Mouse (Mus musculus) kidney, postnatal 36 days (tissue): ENCODE measurements at regions not wholly inside any gene's neighbourhood (a gene's known extent, or its start where the extent isn't known, plus 50 kb on each side); places are given as distances from the start of the nearest gene placed in this dataset.

Experiments used
- DNase-seq, 2 experiments: peaks; one replicate each; pipeline ENCODE4 v3.0.0; 2021 to 2022; ENCODE audit warnings: mixed read lengths in 2 of 2

DNA sequence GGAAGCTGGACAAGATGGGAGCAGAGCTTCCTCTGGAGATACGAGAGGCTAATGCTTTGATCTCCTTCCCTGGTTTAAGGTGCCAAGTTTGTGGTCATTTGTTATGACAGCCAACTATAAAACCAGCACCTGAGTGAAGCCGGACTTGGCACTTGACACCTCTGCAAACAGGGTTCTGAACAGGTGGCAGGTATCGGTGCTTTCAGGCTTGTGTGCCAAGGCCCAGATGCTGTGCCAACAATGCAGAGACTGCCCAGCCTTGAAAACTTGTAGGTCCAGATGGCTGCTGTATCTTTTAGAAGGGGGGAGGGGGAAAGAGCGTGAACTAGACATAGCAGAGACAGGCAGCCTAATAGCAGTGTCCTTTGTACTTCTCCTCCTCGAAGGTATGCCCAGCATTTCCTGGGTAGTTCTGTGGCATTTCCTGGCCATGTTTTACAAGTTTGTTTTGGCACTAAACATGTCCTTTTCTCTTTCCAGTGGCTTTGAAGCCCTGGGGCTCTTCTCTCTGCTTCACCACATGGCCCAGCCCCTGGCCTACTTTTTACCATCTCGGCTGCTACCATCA lies 196.3 kb upstream of the Maf start:
- DNase-seq: peak; percentile 36 to 67

GRCm38 (mm10) chr8:115897521-115898178 lies 190.1 kb upstream of the Maf start:
- DNase-seq: peak; percentile 26 to 43

GRCm38 (mm10) chr8:115897086-115897485 lies 189.5 kb upstream of the Maf start:
- DNase-seq: peak in 1 of 2 experiments; percentile 37

- no peak for DNase-seq
Measured at GRCm38 (mm10) chr8:115896066-115896465, 188.5 kb upstream of the Maf start.

GRCm38 (mm10) chr8:115888278-115888677 lies 180.7 kb upstream of the Maf start:
- no peak for DNase-seq

DNA sequence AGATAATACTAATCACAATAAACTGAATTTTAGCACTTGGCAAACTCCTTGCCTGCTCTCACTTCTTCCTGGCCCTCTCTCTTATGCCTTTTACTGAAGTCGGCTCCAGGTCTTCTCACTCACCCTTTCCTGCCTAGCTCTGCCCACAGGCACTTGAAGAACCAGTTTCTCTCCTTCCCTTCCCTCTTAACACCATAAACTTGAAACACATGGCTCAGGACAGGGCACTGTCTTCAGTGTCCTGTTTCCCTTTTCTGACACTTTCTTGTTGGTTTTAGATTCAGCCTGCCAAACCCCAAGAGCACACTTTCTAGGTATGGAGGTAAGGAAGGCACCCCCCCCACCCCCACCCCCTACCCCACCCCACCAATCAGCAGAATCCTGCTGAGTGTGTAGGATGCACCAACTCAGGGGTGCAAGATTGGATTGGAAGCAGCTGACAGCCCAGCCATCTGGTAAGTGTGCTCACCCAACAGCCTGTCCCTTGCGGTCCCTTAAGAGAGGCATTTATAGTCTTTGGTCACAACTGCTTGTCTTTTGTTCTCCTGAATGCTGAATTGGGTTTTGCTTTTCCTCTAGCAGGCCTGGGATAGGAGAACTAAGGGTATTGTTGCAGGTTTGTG lies 177.6 kb upstream of the Maf start:
- DNase-seq: no peak

DNA sequence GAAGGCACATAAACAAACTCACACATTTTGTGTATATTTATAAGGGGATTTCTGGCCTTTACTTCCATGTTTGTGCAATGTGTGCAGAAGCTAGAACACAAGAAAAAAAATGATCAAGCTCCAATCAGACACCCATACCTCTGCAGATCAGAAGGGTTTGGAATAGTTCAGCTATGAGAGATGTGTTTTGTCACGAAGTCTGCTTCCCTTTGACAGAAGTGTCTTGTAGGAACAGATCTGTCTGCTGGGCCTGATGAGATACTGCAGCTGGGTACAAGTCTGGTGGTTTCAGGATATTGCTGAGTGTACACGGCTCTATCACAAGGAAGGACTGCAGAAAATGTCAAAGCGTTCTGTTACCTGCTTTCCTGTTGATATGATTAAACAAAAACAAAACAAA lies 176.2 kb upstream of the Maf start:
- DNase-seq: no peak

DNA sequence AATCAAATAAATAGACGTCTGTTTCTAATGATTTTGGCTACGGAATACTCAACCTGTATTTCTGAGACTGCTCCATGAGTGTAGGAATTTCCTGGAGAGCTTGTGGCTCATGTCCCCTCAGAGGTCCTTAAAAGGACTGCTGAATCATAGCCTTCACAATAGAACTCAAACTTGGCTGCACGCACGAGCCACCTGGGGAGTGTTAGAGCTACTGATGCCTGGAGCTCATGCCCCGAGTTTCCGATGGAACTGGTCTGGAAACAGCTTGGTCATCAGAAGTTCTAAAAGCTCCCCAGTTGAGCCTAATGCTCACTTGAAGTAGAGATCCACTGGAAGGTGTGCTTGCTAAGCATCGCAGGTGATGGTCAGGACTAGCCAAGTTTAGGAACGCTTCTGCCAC lies 174.3 kb upstream of the Maf start:
- DNase-seq: no peak

- peak; percentile 74 to 81 for DNase-seq
Measured at GRCm38 (mm10) chr8:115874789-115875188, 167.2 kb upstream of the Maf start.

GRCm38 (mm10) chr8:115871381-115871780 lies 163.8 kb upstream of the Maf start:
- peak in 1 of 2 experiments; percentile 42 for DNase-seq

- DNase-seq: no peak
Measured at GRCm38 (mm10) chr8:115861381-115861780, 153.8 kb upstream of the Maf start.

- no peak for DNase-seq
Measured at GRCm38 (mm10) chr8:115859406-115859805, 151.8 kb upstream of the Maf start.

GRCm38 (mm10) chr8:115856816-115857215 lies 149.2 kb upstream of the Maf start:
- DNase-seq: no peak

DNA sequence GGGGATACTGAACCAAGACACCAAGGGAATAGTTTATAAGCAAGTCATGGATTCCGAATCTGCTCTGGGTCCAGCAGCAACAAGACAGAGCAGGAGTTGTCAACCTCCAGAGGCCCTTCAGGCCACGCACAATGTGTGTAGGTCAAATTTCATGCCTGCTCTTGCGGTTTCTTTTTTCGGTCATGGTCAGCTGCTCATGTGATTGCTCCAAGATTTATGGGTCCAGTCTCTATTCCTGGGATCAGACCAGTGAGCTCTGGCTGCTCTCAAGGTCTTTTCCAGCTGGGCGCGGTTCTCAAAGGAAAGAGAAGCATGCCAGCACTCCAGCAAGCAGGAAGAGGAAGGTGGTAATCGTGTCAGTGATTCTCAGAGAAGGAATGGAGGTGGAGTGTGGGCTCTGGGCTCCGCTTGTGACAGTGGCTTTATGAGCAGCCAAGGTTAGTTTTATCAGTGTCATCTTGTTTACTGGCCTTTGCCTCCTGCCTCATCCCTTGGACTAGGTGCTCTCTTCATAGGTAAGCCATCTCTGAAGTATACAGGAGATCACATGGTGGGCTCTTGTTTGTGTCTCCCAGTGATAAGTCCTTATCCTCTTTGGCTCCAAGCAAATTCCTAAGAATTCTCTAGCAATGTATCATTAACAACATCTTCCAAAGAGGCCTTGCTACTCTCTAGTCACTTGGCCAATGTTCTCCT lies 148.5 kb upstream of the Maf start:
- DNase-seq: peak; percentile 70 to 85

DNA sequence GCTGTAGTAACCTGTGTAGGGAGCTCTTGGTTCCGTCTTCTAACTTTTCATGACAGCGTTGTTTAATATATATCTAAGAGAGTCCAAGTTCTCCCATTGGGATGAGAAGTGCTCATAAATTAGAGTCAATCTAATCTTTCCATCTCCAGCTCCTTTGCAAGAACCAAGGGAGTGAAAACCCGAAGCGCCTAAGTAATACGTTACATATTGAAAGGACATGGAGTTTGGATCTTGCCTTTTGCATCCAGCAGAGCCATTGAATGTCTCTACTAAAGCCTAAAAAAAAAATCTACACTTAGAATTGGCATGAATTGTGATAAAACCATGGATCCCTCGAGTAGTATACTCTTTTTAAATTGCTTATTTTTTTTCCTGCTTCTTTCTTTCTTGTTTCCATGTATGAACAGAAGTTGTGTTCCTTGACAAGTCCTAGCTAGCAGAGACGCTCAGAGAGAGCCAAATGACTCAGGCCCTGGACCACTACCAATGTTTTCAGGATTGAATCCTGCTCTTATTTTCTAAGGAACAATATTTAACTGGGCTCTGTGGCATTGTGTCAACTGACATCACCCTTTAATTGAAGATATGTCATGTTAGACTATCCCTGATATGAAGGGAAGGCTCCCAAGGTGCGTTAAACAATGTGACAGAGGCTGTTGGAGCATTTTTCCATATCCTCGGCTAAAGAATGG lies 146.8 kb upstream of the Maf start:
- peak; percentile 21 to 56 for DNase-seq

- DNase-seq: peak; percentile 72 to 86
Measured at GRCm38 (mm10) chr8:115850552-115850951, 143.0 kb upstream of the Maf start.

DNA sequence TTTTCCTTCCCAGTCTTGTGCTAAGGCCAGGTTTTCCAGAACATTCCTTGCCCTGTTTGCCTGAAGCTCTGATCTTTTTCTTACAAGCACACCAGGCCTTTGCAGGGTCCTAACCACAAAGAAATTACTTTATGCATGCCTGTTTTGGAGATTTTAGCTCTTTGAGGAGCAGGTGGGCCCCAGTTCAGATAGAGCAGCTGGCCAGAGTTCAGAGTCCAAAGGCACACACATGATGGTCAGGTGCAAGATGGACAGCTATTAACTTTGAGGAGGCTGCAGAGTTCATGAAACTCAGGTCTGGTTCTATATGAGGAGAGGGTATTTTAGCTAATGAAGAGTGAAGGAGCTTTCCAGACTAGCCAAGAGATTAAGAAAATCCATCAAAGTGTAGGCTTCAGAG lies 125.8 kb upstream of the Maf start:
- DNase-seq: peak; percentile 68 to 75

GRCm38 (mm10) chr8:115831675-115832074 lies 124.1 kb upstream of the Maf start:
- DNase-seq: peak; percentile 47 to 55

DNA sequence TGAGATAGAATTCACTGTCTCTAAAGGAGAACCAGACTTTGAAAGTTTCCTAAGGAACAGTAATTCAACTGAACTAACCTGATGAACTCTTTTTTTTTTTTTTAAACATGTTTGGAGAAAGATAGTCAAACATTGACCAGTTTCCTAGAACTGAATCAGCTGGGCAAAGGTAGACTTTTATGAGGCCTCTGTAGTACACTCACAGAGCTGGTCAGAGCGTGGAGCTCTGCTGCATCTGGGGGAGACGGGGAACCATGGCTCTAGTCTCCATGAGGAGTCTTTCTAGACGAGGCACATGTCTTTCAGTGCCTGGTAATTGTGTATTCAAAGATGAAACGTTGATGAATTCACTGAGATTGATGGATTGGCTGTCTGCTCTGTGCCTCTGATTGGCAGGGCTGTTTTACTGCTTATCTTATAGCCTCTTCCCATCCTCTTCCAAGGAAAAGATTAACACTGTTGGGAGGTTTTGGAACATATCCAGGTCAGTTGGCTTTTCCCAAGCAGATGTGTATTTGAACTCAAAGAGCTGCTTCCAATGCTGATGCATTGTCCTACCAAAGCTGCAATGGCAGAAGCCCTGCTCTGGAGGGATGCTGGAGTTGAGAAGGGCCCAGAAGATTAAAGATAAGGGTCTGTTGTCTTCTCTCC lies 122.5 kb upstream of the Maf start:
- DNase-seq: peak; percentile 61 to 77

DNA sequence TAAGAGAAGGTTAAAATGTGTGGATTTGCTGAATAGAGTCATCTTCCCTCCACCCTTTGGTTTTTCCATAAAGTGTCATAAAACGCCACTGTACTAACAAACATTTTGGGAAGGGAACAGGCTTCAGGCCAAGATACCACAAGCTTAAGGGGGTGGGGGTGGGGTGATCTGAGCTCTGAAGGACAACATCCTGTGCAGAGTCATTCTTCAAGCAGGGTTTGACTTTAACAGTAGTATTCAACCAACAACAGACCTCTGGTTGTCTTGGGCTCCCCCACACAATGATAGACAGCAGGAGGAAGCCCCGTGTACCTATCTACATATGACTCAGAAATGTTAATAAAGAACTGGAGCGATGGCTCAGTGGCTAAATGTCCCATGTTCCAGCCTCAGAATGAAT lies 118.9 kb upstream of the Maf start:
- DNase-seq: peak in 1 of 2 experiments; percentile 39

GRCm38 (mm10) chr8:115825899-115826502 lies 118.4 kb upstream of the Maf start:
- DNase-seq: no peak

- peak; percentile 74 to 84 for DNase-seq
Measured at GRCm38 (mm10) chr8:115824478-115824785, 116.8 kb upstream of the Maf start.
